Mouse (Mus musculus): ENCODE data around the gene 4930548H24Rik. TPM values are rescaled to one million over a fixed set of nuclear protein-coding genes. Genes with fewer than 3 reads are reported as not detected.

Gene 4930548H24Rik
- polyA plus RNA-seq, 1 experiment from 2014 or later: 0.09 TPM

GRCm38 (mm10) chr5:31487889-31488288 is 2.3 kb downstream of the 4930548H24Rik start:
- no peak for ATAC-seq
- WGBS: 94% methylated on average over 3 of the region's 3 CpGs
- Histone ChIP-seq H3K9ac (ENCODE audit: low read depth, low read length) (no peak overlapping the region), H3K4me2 (ENCODE audit: low read length) (no peak overlapping the region), H3K4me1 (ENCODE audit: control insufficient read depth, insufficient read depth, low read depth, low read length) (no peaks in the 10 kb centered on the region), H3K4me3 (ENCODE audit: low read length) (no peak overlapping the region), H3K27me3 (replicated peaks; ENCODE audit: control insufficient read depth, insufficient read depth, low read length) (no peaks in the 10 kb centered on the region), H3K27ac (ENCODE audit: low read depth, low read length) (no peak overlapping the region), H3K36me3 (ENCODE audit: control insufficient read depth, insufficient read depth, low read length) (no peaks in the 10 kb centered on the region), H3K9me3 (ENCODE audit: control insufficient read depth, low read length) (no peaks in the 10 kb centered on the region)

DNA sequence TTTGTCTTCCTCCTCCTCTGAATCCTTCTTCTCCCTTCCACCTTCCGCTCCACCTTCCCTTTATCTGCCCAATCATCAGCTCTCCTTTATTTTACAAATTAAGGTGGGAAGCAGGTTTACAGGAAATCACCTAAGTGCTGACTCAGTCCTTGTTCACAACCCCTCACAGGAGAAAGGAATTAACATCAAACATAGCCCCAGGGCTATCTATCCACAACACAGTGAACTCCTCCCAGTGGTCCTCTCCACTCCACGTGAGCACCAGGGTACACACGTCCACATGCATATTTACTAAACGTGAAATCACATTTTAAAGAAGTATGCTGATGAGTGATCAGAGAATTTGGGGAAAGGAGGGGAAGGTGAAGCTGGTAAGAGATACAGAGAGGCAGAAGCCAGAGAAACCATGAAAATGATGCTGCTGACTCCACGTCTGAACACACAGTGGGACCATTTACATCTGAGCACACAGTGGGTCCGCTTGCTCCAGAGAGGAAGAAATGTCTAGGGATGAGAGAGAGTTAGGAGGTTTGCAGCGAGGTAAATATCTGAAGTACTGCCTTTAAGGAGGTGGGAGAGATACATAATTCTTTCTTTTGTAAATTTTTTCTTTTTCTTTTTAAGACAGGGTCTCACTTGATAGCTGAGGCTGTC is 3.7 kb downstream of the 4930548H24Rik start:
- H3K9me3 ChIP-seq (ENCODE audit: control insufficient read depth, low read length): no peaks in the 10 kb centered on the region
- no peak overlapping the region for H3K4me3 ChIP-seq (ENCODE audit: low read length)
- ATAC-seq: no peak
- no peaks in the 10 kb centered on the region for H3K4me1 ChIP-seq (ENCODE audit: control insufficient read depth, insufficient read depth, low read depth, low read length)
- no peak overlapping the region for H3K27ac ChIP-seq (ENCODE audit: low read depth, low read length)
- H3K27me3 ChIP-seq (replicated peaks; ENCODE audit: control insufficient read depth, insufficient read depth, low read length): no peaks in the 10 kb centered on the region
- no peaks in the 10 kb centered on the region for H3K36me3 ChIP-seq (ENCODE audit: control insufficient read depth, insufficient read depth, low read length)
- no peak overlapping the region for H3K4me2 ChIP-seq (ENCODE audit: low read length)
- H3K9ac ChIP-seq (ENCODE audit: low read depth, low read length): no peak overlapping the region
- WGBS: 75% methylated on average over 7 of the region's 7 CpGs

GRCm38 (mm10) chr5:31492031-31492430 is 6.5 kb downstream of the 4930548H24Rik start:
- no peaks in the 10 kb centered on the region for H3K27me3 ChIP-seq (replicated peaks; ENCODE audit: control insufficient read depth, insufficient read depth, low read length)
- ATAC-seq: no peak
- H3K9ac ChIP-seq (ENCODE audit: low read depth, low read length): no peak overlapping the region
- H3K9me3 ChIP-seq (ENCODE audit: control insufficient read depth, low read length): no peaks in the 10 kb centered on the region
- no peak overlapping the region for H3K4me3 ChIP-seq (ENCODE audit: low read length)
- H3K4me2 ChIP-seq (ENCODE audit: low read length): no peak overlapping the region
- H3K4me1 ChIP-seq (ENCODE audit: control insufficient read depth, insufficient read depth, low read depth, low read length): peaks cover 9% of the 10 kb centered on the region
- no peak overlapping the region for H3K27ac ChIP-seq (ENCODE audit: low read depth, low read length)
- peaks cover 5% of the 10 kb centered on the region; the same call in 1 of the 2 replicates for H3K36me3 ChIP-seq (ENCODE audit: control insufficient read depth, insufficient read depth, low read length)
- 65% methylated on average over 1 of the region's 1 CpGs for WGBS

DNA sequence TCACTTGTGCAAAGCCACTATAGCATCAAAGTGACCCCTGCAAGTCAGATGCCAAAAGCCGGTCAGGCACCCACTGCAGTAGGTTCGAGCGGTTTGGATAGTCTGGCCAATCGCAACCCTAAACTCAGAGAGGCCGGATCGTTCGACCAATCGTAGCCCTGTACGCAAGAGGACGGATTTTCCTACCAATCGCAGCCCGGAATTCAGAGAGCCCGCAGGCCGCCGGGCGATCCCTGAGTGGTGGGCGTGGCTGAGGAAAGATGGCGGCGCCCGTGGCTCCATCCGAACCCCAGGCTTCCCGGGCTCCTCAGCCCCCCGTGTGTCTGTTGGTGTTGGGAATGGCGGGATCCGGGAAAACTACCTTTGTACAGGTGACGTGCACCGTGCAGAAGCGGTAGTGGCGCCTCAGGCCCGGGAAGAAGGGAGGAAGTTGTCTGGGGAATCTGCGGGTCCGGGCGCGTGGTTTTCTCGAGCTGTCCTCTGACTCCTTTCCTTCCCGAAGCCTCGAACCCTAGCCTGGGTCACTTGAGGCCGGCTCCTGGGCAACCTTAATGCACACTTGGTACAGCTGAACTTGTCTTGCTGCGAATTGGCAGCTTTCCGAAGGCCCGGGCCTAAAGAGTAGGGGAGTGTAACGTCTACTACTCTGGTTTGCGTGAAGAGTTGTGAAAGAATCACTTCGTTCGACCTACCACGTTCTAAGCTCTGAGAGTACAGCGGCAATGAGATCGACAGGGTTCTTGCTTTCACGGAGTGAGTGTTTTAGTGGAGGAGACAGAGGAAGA is 9.2 kb downstream of the 4930548H24Rik start, which contains the start of gene Gpn1:
Gene Gpn1 (plus strand): TSS at position 229 of the 785 bp plus-strand sequence.
- WGBS: under 1% methylated on average over 49 of the region's 49 CpGs
- Histone ChIP-seq H3K36me3 (ENCODE audit: control insufficient read depth, insufficient read depth, low read length) (peaks cover 10% of the 10 kb centered on the region; the same call in 1 of the 2 replicates), H3K4me2 (ENCODE audit: low read length) (peak within 1 kb of the TSS; percentile 88), H3K27ac (ENCODE audit: low read depth, low read length) (peak within 1 kb of the TSS; percentile 58; the same call in 1 of the 2 replicates), H3K4me3 (ENCODE audit: low read length) (peak within 1 kb of the TSS; percentile 82), H3K27me3 (replicated peaks; ENCODE audit: control insufficient read depth, insufficient read depth, low read length) (no peaks in the 10 kb centered on the region), H3K9me3 (ENCODE audit: control insufficient read depth, low read length) (no peaks in the 10 kb centered on the region), H3K9ac (ENCODE audit: low read depth, low read length) (peak within 1 kb of the TSS; percentile 82), H3K4me1 (ENCODE audit: control insufficient read depth, insufficient read depth, low read depth, low read length) (peaks cover 9% of the 10 kb centered on the region)
- peak; percentile 100 for ATAC-seq

- WGBS: 92% methylated on average over 10 of the region's 10 CpGs
- ATAC-seq: no peak
These were observed 19.3 kb downstream of the 4930548H24Rik start for GRCm38 (mm10) chr5:31504843-31505242.

GRCm38 (mm10) chr5:31512481-31512880 is 26.9 kb downstream of the 4930548H24Rik start:
- Histone ChIP-seq H3K27me3 (replicated peaks; ENCODE audit: control insufficient read depth, insufficient read depth, low read length) (no peaks in the 10 kb centered on the region), H3K9me3 (ENCODE audit: control insufficient read depth, low read length) (no peaks in the 10 kb centered on the region), H3K9ac (ENCODE audit: low read depth, low read length) (no peak overlapping the region), H3K36me3 (ENCODE audit: control insufficient read depth, insufficient read depth, low read length) (peaks cover 39% of the 10 kb centered on the region), H3K27ac (ENCODE audit: low read depth, low read length) (no peak overlapping the region), H3K4me3 (ENCODE audit: low read length) (no peak overlapping the region), H3K4me2 (ENCODE audit: low read length) (no peak overlapping the region), H3K4me1 (ENCODE audit: control insufficient read depth, insufficient read depth, low read depth, low read length) (no peaks in the 10 kb centered on the region)
- WGBS: 100% methylated on average over 1 of the region's 1 CpGs
- ATAC-seq: no peak

More at GRCm38 (mm10) chr5:31504843-31505242, 19.3 kb downstream of the 4930548H24Rik start:
- Histone ChIP-seq H3K9me3 (ENCODE audit: control insufficient read depth, low read length) (no peaks in the 10 kb centered on the region), H3K4me2 (ENCODE audit: low read length) (no peak overlapping the region), H3K27me3 (replicated peaks; ENCODE audit: control insufficient read depth, insufficient read depth, low read length) (no peaks in the 10 kb centered on the region), H3K9ac (ENCODE audit: low read depth, low read length) (no peak overlapping the region), H3K27ac (ENCODE audit: low read depth, low read length) (no peak overlapping the region), H3K36me3 (ENCODE audit: control insufficient read depth, insufficient read depth, low read length) (peaks cover 50% of the 10 kb centered on the region), H3K4me1 (ENCODE audit: control insufficient read depth, insufficient read depth, low read depth, low read length) (no peaks in the 10 kb centered on the region), H3K4me3 (ENCODE audit: low read length) (no peak overlapping the region)

- no peaks in the 10 kb centered on the region for H3K27me3 ChIP-seq (replicated peaks; ENCODE audit: control insufficient read depth, insufficient read depth, low read length)
- peaks cover 4% of the 10 kb centered on the region for H3K4me1 ChIP-seq (ENCODE audit: control insufficient read depth, insufficient read depth, low read depth, low read length)
- no peak overlapping the region for H3K27ac ChIP-seq (ENCODE audit: low read depth, low read length)
- H3K36me3 ChIP-seq (ENCODE audit: control insufficient read depth, insufficient read depth, low read length): peaks cover 40% of the 10 kb centered on the region
- no peaks in the 10 kb centered on the region for H3K9me3 ChIP-seq (ENCODE audit: control insufficient read depth, low read length)
- no peak overlapping the region for H3K9ac ChIP-seq (ENCODE audit: low read depth, low read length)
- ATAC-seq: no peak
- 93% methylated on average over 6 of the region's 6 CpGs for WGBS
- no peak overlapping the region for H3K4me3 ChIP-seq (ENCODE audit: low read length)
- no peak overlapping the region for H3K4me2 ChIP-seq (ENCODE audit: low read length)
These were observed 35.0 kb downstream of the 4930548H24Rik start for GRCm38 (mm10) chr5:31520556-31520955.

DNA sequence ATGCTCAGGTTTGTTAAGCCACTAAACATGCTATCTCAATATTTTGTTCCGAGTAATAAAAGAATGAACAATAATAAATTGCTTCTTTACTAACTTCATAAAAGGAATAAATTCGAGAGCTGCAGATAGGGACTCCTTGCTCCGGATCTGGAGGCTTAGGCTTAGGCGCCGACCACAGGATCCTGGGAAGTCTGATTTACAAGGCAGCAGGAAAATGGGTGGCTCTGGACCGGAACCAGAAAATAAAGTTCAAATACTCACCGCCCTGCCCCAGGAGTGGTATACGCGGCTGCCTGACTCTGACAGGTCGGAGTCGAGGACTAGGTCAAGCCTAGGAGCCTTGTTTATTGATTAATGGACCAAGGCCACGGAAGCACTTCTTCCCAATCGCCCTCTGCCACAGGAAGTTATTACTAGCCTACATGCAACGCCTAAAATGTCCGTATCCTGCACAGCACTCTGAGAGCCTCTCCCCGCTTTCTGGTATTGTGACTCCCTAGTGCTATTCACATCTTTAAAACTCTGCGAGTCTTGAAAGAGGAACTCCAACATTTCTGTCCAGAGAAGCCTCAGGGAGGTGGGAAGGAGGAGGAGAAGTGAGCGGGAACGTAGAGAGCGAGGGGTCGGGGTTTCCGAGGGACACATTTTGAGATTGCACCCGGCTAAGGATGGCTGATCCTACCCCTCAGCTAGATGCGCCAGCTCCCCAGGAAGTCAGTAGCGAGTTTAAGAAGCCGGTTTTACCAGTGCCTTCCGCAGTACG is 41.0 kb downstream of the 4930548H24Rik start, which contains the start of gene Slc4a1ap:
Gene Slc4a1ap (plus strand): TSS at position 642 of the 763 bp plus-strand sequence.
- peak; percentile 96 for ATAC-seq
- H3K27me3 ChIP-seq (replicated peaks; ENCODE audit: control insufficient read depth, insufficient read depth, low read length): no peaks in the 10 kb centered on the region
- H3K36me3 ChIP-seq (ENCODE audit: control insufficient read depth, insufficient read depth, low read length): peaks cover 12% of the 10 kb centered on the region; the same call in 1 of the 2 replicates
- H3K4me2 ChIP-seq (ENCODE audit: low read length): peak within 1 kb of the TSS; percentile 88
- peak within 1 kb of the TSS; percentile 86 for H3K9ac ChIP-seq (ENCODE audit: low read depth, low read length)
- H3K4me3 ChIP-seq (ENCODE audit: low read length): peak within 1 kb of the TSS; percentile 88
- no peaks in the 10 kb centered on the region for H3K9me3 ChIP-seq (ENCODE audit: control insufficient read depth, low read length)
- WGBS: 1% methylated on average over 28 of the region's 28 CpGs
- H3K27ac ChIP-seq (ENCODE audit: low read depth, low read length): peak within 1 kb of the TSS; percentile 90
- peaks cover 27% of the 10 kb centered on the region for H3K4me1 ChIP-seq (ENCODE audit: control insufficient read depth, insufficient read depth, low read depth, low read length)

All from hindbrain, embryonic 16.5 days (tissue).